Mouse (Mus musculus): ENCODE measurements at regions not wholly inside any gene's neighbourhood (a gene's known extent, or its start where the extent isn't known, plus 50 kb on each side); places are given as distances from the start of the nearest gene placed in this dataset.

DNA sequence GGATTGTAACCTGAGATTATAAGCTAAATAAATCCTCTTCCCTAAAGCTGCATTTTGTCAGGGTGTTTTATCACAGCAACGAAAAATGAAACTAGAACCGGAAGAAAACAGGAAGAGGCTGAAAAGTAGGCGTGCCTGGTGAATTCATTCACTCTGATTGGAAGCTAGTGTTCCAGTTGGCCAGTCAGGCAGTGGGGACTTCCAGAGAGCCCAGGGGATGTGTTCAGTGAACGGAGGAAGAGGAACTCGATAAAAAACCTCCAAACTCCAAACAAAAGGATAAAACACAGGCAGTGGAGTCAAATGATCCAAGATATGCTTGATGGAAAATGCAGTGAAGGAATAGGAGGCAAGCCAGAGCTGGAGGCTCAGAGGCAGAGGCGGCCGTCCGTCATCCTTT, 305.5 kb upstream of the Kazn start:
- WGBS: 71% methylated on average over 8 of the region's 8 CpGs
- no peak for ATAC-seq (replicated peaks; ENCODE audit: insufficient number of reproducible peaks, insufficient read depth, low FRiP score, low read depth)
- H3K9me3 ChIP-seq (replicated peaks): no peaks in the 10 kb centered on the region
- no peaks in the 10 kb centered on the region for H3K27me3 ChIP-seq
- H3K4me2 ChIP-seq: no peak overlapping the region
- no peak overlapping the region for H3K27ac ChIP-seq
- H3K4me3 ChIP-seq: no peak overlapping the region
- H3K36me3 ChIP-seq: no peaks in the 10 kb centered on the region
- H3K4me1 ChIP-seq (replicated peaks): no peaks in the 10 kb centered on the region
- H3K9ac ChIP-seq: no peak overlapping the region

DNA sequence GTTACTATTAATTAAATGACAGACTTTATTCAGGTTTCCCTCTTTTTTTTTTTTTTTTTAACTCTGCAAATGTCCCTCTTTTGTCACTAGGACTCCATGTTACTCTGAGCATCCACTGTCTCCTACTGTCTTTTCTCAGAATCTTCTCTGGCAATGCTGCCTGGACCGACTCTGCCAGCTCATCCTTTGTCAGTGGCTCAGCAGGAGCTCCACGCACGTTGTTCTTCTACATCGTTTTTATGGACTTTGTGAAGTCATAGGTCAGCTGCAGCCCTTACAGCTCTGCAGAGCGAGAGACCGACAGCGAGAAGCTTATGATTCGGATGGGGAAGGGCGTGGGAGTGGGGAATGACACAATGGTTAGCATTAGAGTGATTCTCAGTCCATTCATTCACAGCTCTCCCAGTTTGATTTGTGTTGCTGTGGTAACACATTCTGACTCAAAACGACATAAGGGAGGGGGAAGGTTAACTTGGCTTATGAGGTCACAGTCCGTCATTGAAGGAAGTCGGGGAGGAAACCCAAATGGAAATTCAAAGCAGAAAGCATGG, 300.1 kb upstream of the Kazn start:
- Histone ChIP-seq H3K4me2 (no peak overlapping the region), H3K27ac (no peak overlapping the region), H3K9me3 (replicated peaks) (no peaks in the 10 kb centered on the region), H3K36me3 (no peaks in the 10 kb centered on the region), H3K27me3 (no peaks in the 10 kb centered on the region), H3K4me3 (no peak overlapping the region), H3K9ac (no peak overlapping the region), H3K4me1 (replicated peaks) (no peaks in the 10 kb centered on the region)
- 68% methylated on average over 12 of the region's 12 CpGs for WGBS
- no peak for ATAC-seq (replicated peaks; ENCODE audit: insufficient number of reproducible peaks, insufficient read depth, low FRiP score, low read depth)

DNA sequence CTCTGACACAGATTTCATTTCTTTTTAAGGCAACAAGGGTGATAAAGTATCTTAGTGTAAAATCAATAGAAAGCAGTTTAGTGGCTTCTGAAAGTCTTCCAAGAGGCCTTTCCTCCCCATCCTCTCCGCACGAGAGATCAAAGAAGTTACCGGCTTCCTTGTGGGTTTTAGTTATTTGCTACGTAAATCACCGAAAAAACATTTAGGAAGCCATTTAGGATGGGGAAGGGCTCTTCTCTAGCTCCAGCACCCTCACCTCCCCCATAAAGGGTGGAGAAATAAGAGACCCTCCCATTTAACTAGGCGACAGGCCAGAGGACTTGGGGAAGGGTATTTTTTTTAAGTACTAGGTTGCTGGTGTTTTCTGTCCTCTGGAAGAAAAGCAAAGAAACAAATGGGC, 287.9 kb upstream of the Kazn start:
- Histone ChIP-seq H3K4me3 (no peak overlapping the region), H3K4me1 (replicated peaks) (no peaks in the 10 kb centered on the region), H3K9ac (no peak overlapping the region), H3K9me3 (replicated peaks) (no peaks in the 10 kb centered on the region), H3K36me3 (no peaks in the 10 kb centered on the region), H3K27me3 (no peaks in the 10 kb centered on the region), H3K4me2 (no peak overlapping the region), H3K27ac (no peak overlapping the region)
- ATAC-seq (replicated peaks; ENCODE audit: insufficient number of reproducible peaks, insufficient read depth, low FRiP score, low read depth): no peak
- WGBS: 68% methylated on average over 6 of the region's 6 CpGs

DNA sequence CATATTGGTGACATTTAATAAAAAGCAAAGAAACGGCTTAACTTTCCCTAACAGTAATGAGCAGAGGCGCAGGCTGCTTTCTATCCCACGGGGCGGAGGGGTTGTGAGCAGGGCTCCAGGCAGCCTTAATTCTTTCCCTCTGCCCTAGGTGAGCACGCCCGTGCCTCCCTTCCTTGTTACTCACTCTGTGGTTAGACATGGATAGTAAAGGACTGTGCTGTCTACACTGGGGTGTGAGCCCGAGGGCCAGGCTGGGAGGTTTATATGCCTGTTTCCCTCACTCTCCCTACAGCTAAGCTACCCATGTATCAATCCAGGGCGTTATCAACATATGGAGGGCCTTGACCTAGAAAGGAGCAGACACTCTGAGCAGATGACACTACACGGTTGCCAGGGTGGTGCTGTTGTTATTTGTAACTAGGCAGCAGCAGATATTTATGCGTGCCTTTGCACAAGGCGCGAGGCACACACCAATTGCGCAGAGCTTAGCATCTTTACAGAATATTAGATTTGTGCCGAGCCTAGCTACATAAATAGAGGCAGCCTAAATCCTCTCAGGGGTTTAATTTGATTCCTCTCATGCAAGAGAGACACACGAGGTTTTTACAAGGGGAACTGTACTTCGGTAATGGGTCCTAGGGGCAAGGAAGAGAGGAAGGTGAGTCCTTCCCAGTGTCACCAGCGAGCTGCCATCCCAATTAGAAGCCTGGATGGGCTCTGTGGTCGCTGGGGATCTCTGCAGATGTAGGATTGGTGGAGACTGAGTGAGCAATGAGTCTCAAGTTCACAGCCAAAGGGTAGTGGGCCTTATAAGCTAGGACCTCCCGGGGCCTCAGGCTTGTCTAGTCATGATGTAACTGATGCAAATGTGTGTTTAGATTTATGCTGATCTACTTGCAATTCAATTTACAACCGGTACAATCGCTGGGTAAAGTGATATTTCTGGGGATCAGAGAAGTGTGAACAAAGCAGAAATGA, 278.6 kb upstream of the Kazn start:
- WGBS: 68% methylated on average over 21 of the region's 21 CpGs
- no peak overlapping the region for H3K27ac ChIP-seq
- H3K4me2 ChIP-seq: no peak overlapping the region

DNA sequence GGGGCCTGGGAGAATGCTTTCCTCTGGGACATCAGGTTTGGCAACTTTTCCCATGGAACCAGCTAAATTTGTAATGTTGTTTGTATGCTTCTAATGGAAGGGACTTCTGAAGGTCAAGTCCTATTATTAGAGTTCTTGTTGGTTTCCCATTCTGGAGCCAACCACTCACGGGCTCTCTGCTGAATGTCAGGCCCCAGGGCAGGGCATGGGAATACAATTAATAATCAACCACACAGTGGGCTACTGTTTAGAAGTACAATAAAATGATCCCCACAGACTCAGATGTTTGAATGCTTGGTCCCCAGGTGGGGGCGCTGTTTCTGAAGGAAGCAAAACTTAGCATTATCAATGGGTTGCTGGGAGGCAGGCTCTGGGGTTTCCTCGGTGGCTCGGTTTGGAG, 275.6 kb upstream of the Kazn start:
- no peak for ATAC-seq (replicated peaks; ENCODE audit: insufficient number of reproducible peaks, insufficient read depth, low FRiP score, low read depth)
- 0 out of 2 replicates have a peak, but pooled peaks cover 2% of the 10 kb centered on the region for H3K9me3 ChIP-seq (replicated peaks)
- H3K4me2 ChIP-seq: no peak overlapping the region
- no peaks in the 10 kb centered on the region for H3K36me3 ChIP-seq
- H3K27me3 ChIP-seq: no peaks in the 10 kb centered on the region
- H3K27ac ChIP-seq: no peak overlapping the region
- WGBS: 80% methylated on average over 4 of the region's 4 CpGs
- no peak overlapping the region for H3K9ac ChIP-seq
- H3K4me3 ChIP-seq: no peak overlapping the region
- H3K4me1 ChIP-seq (replicated peaks): no peaks in the 10 kb centered on the region

More for the DNA sequence above, 278.6 kb upstream of the Kazn start:
- no peak overlapping the region for H3K9ac ChIP-seq
- H3K4me1 ChIP-seq (replicated peaks): no peaks in the 10 kb centered on the region
- H3K27me3 ChIP-seq: no peaks in the 10 kb centered on the region
- no peak overlapping the region for H3K4me3 ChIP-seq
- ATAC-seq (replicated peaks; ENCODE audit: insufficient number of reproducible peaks, insufficient read depth, low FRiP score, low read depth): no peak
- H3K9me3 ChIP-seq (replicated peaks): 0 out of 2 replicates have a peak, but pooled peaks cover 2% of the 10 kb centered on the region
- H3K36me3 ChIP-seq: no peaks in the 10 kb centered on the region

DNA sequence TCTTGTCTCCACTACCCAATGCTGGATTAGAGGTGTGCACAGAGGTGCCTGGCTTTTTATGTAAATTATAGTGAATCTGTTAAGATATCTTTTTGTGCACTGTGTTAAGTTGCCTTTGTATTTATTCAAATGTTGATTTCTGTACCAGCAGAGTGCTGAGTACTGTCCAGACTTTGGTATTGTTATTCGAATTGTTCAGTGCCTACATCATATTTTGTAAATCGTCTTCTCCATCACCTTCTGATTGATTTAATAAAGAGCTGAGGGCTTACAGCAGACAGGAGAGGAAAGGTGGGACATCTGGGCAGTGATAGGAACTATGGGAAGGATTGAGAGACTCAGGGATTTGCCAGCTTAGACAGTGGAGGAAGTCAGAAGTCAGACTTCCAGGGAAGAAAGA, 270.2 kb upstream of the Kazn start:
- H3K27ac ChIP-seq: no peak overlapping the region
- no peak overlapping the region for H3K9ac ChIP-seq
- H3K4me1 ChIP-seq (replicated peaks): no peaks in the 10 kb centered on the region
- H3K36me3 ChIP-seq: no peaks in the 10 kb centered on the region
- WGBS: 75% methylated on average over 2 of the region's 2 CpGs
- H3K4me2 ChIP-seq: no peak overlapping the region
- no peak for ATAC-seq (replicated peaks; ENCODE audit: insufficient number of reproducible peaks, insufficient read depth, low FRiP score, low read depth)
- no peak overlapping the region for H3K4me3 ChIP-seq
- H3K27me3 ChIP-seq: peaks cover 16% of the 10 kb centered on the region
- 0 out of 2 replicates have a peak, but pooled peaks cover 2% of the 10 kb centered on the region for H3K9me3 ChIP-seq (replicated peaks)

DNA sequence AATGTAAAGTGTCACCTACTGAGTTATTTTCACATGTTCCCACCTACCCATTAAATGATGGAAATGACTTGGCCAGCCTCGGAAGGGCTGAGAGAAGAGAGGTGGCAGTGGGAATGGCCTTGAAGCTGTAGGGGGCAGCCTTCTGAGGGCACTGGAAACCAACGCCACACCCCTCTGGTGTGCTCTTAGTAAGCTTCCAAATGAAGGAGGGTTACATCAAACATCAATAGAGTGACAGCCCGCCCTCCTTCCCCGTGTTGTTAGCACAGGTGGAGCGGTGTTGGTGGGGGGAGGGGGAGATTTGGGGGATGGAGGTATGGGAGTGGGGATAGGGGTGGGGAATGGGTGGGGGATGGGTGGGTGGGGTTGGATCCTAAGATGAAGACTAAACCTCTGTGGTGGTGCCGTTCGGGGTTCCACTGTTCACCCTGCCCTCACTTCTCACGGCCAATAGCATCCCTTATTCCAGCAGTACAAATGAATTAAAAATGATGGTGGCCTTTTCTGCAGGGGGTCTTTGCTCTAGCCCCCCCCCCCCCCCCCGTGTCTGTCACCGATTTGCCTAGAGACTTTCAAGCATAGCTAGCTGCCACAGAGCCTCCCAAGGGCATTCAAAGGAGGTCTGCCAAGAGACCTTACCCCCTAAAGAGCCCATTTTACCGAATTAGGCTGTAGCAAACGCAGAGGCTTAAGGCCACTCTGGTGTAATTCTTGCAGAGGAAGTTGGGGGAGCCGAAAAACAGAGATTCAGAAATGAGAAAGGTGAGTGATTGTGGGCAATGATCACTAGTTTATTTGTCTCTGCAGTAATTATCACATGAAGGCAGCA, 267.4 kb upstream of the Kazn start:
- H3K9me3 ChIP-seq (replicated peaks): no peaks in the 10 kb centered on the region
- no peaks in the 10 kb centered on the region for H3K4me1 ChIP-seq (replicated peaks)
- WGBS: 11% methylated on average over 13 of the region's 13 CpGs
- H3K4me3 ChIP-seq: no peak overlapping the region
- H3K36me3 ChIP-seq: no peaks in the 10 kb centered on the region
- peaks cover 21% of the 10 kb centered on the region for H3K27me3 ChIP-seq
- H3K9ac ChIP-seq: no peak overlapping the region
- H3K4me2 ChIP-seq: no peak overlapping the region
- no peak for ATAC-seq (replicated peaks; ENCODE audit: insufficient number of reproducible peaks, insufficient read depth, low FRiP score, low read depth)
- no peak overlapping the region for H3K27ac ChIP-seq

DNA sequence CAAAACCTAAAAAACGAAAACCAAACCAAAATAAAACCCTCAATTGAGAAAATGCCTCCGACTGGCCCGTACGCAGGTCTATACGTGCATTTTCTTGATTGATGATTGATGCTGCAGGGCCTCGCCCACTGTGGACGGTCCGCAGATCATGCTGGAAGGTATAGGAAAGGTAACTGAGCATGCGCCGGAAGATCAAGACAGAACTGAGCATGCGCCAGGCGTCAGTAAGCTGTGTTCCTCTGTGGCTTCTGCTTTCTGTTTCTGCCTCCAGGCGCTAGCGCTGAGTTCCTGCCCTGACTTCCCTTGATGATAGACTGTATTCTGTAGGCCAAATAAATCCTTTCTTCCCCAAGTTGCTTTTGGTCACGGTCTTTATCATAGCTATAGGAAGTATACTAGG, 264.6 kb upstream of the Kazn start:
- Histone ChIP-seq H3K9me3 (replicated peaks) (no peaks in the 10 kb centered on the region), H3K9ac (no peak overlapping the region), H3K27ac (no peak overlapping the region), H3K36me3 (no peaks in the 10 kb centered on the region), H3K4me2 (no peak overlapping the region), H3K27me3 (peaks cover 26% of the 10 kb centered on the region), H3K4me1 (replicated peaks) (no peaks in the 10 kb centered on the region), H3K4me3 (no peak overlapping the region)
- 90% methylated on average over 15 of the region's 15 CpGs for WGBS
- no peak for ATAC-seq (replicated peaks; ENCODE audit: insufficient number of reproducible peaks, insufficient read depth, low FRiP score, low read depth)

DNA sequence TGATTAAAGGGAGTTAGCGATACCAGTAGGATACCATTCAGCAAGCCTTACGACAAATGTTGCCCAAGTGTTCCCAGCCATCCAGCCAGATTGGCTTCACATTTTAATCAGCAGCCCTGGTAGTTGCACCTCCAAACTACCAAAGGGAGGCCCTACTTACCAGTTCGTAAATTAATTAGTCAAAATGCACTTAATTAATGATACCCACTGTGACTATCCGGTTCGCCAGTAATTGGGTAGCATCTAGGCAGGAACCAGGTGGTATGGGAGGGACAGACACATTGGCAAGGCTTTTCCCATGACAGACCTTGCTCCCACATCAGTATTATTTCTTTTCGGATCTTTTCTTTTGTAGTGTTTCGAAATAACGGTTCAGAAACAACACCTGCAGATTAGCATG, 262.0 kb upstream of the Kazn start:
- WGBS: 75% methylated on average over 8 of the region's 8 CpGs
- H3K27me3 ChIP-seq: peaks cover 41% of the 10 kb centered on the region

DNA sequence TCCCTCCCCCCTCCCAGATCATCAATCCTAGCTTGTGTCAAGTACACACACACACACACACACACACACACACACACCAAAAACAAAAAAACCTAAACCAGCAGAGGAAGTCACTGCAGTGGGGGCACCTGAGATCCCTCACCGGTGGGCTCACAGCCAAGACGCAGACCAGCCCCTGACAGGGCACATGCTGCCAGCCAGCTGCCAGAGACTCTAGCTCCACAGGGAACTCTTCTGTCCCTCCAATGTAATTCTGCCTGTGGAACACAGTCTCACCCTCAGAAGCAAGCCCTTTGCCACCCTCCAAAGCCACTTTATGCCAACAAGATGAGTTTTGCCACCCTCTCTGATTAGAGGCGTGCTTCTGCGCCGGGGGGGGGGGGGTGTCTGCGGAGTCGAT, 261.3 kb upstream of the Kazn start:
- Histone ChIP-seq H3K9me3 (replicated peaks) (no peaks in the 10 kb centered on the region), H3K4me3 (no peak overlapping the region), H3K4me1 (replicated peaks) (no peaks in the 10 kb centered on the region), H3K36me3 (no peaks in the 10 kb centered on the region), H3K4me2 (no peak overlapping the region), H3K27me3 (peaks cover 47% of the 10 kb centered on the region), H3K9ac (no peak overlapping the region), H3K27ac (no peak overlapping the region)
- WGBS: 80% methylated on average over 7 of the region's 7 CpGs
- ATAC-seq (replicated peaks; ENCODE audit: insufficient number of reproducible peaks, insufficient read depth, low FRiP score, low read depth): no peak

More for the DNA sequence above, 262.0 kb upstream of the Kazn start:
- ATAC-seq (replicated peaks; ENCODE audit: insufficient number of reproducible peaks, insufficient read depth, low FRiP score, low read depth): no peak
- H3K27ac ChIP-seq: no peak overlapping the region
- no peaks in the 10 kb centered on the region for H3K4me1 ChIP-seq (replicated peaks)
- no peak overlapping the region for H3K9ac ChIP-seq
- H3K4me3 ChIP-seq: no peak overlapping the region
- H3K4me2 ChIP-seq: no peak overlapping the region
- no peaks in the 10 kb centered on the region for H3K36me3 ChIP-seq
- H3K9me3 ChIP-seq (replicated peaks): no peaks in the 10 kb centered on the region

DNA sequence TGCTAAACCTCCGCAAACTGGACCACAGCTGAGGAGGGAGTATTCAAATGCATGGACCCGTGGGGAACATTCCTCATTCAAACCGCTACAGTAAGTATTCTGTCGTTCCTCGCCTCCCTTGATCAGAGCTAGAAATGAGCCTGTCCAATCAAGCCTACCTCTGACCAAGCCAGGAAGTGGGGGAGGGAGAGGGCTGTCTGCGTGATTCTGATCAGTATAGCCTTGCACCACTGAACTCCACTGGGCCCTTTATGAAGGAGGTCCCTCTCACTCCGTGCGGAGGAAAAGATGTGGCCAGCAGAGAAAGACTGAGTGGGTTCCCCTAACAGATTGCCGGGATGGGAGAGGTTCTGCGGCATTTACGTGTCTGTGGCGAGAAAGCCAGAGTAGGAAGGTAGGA, 257.4 kb upstream of the Kazn start:
- H3K27me3 ChIP-seq: peaks cover 55% of the 10 kb centered on the region
- H3K4me1 ChIP-seq (replicated peaks): peaks cover 9% of the 10 kb centered on the region
- H3K9me3 ChIP-seq (replicated peaks): no peaks in the 10 kb centered on the region
- no peak for ATAC-seq (replicated peaks; ENCODE audit: insufficient number of reproducible peaks, insufficient read depth, low FRiP score, low read depth)
- H3K4me2 ChIP-seq: no peak overlapping the region
- H3K4me3 ChIP-seq: no peak overlapping the region
- no peaks in the 10 kb centered on the region for H3K36me3 ChIP-seq
- H3K9ac ChIP-seq: no peak overlapping the region
- WGBS: 39% methylated on average over 12 of the region's 12 CpGs
- H3K27ac ChIP-seq: no peak overlapping the region
